Mouse (Mus musculus) forelimb bud, embryonic 11.5 days (tissue): ENCODE results near the gene Wdr95.

Experiments used
- DNase-seq: peaks from one replicate; pipeline ENCODE4 v3.0.0-alpha.2; 2012; ENCODE audit warnings: low read depth, low spot score

Wdr95 gene

DNA sequence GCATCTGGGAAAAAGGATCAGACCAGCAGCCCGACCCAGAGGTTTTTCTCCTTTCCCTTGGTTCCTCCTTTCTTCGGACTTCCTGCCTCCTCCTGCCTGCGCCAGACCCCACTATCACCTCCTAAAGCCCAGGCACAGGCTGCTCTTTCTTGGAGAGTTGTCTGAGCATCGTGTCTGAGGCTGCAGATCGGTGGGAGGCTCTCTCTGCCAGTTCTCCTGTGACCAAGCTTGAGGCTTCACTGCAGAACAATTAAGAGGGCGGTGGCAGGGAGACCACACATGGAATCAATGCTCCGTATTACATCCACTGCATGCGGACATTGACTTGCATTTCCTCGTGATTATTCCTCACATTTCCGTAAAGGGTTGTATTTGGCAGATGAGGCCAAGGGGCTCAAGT lies 49.0 kb downstream of the Wdr95 start:
- no peak for DNase-seq

DNA sequence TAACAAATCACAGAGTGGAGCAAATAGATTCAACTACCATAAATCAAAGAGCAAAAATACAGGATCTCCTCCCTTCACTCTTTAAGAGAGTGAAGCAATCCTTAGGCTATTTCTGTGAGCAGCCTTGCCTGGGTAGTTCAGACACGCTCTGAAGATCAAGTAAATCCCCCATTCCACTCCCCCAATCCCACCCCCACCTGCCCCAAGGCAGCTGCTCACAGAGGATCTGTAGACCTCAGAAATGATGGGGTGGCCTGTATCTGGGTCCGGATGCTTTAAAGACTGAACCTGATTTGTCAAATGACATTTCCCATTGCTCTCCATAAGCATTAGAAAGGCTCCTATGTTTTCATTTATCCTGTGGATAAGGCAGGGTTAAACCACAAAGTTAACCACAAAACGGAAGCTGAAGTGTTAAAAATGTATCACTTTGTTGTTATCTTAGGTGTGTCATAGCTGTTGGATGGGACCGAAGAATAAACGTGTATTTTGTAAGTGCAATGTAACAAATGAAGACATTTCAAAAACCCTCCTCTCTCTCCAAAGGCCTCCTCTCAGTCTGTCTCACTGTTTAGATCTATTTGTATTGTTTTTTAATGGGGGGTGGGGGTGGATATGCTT lies 54.3 kb downstream of the Wdr95 start:
- no peak for DNase-seq

DNA sequence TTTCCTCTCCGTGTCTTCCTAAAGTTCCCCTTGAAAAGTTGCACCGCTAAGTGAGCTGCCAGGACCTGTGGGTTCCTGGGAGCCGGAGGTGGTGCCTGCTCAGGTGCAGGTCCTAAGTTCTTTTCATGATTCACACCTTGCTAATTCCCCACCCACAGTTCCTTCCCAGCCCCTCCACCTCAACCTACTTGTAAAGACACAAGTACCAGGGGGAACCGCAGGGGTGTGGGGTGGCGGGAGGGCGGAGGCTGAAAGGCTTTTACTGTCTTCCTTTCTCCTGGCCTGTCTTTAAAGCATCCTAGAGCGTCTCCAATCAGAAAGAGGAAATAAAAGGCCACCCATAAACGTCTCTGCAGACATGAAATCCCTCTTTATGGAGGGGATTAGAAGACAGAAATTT lies 55.0 kb downstream of the Wdr95 start:
- no peak for DNase-seq

DNA sequence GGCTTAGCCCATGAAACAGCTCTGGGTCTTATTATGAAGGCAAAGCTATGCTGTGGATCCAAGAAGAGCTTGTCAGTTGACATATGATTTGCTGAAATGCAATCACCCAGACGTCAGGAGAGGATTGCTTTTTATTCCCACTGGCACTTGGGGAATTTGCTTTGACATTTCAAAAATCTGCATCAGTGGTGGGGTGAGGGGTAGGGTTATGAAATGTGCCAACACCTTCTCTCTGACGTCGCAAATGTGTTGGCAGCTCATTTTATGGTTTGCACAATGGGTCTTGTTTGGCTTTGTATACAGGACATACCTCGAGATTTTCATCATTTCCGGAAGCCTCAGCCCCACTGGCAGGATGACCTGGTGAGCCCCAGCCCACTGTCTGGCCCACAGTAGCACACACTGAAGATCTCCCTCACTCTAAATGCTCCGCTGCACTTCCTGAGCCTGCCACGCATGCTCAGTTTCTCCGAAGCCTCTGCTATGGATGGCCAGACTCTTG lies 55.7 kb downstream of the Wdr95 start:
- peak; percentile 31 for DNase-seq

DNA sequence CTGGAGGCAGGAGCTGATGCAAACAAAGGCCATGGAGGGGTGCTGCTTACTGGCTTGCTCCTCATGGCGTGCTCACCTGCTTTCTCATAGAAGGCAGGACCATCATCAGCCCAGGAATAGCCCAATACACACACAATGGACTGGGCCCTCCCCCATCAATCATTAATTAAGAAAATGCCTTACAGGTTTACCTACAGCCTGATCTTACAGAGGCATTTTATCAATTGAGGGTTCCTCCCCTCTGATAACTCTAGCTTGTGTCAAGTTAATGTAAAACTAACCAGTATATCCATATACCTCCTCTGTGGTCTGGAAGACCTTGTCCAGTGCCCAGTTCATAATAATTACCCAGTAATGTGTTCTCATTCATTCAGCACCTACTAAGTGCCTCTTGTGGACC lies 56.8 kb downstream of the Wdr95 start:
- DNase-seq: no peak

DNA sequence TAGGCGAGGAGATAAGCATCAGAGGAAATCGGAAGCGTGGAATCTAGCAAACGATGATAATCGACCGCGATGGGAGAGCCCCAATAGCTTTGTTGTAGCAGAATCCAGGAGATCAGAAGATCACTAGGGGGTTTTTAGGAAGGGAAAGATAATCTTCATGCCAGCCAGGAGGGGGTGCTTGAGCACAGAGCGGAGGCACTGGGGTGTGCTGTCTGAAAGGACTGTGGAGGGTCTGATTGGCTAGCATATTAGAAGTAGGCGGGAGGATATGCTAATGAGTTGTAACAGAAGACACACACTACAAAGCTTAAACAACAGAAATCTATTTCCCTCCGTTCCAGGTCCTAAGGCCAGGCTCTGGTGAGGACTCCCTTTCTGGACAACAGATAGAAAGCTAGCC lies 57.4 kb downstream of the Wdr95 start:
- DNase-seq: no peak

DNA sequence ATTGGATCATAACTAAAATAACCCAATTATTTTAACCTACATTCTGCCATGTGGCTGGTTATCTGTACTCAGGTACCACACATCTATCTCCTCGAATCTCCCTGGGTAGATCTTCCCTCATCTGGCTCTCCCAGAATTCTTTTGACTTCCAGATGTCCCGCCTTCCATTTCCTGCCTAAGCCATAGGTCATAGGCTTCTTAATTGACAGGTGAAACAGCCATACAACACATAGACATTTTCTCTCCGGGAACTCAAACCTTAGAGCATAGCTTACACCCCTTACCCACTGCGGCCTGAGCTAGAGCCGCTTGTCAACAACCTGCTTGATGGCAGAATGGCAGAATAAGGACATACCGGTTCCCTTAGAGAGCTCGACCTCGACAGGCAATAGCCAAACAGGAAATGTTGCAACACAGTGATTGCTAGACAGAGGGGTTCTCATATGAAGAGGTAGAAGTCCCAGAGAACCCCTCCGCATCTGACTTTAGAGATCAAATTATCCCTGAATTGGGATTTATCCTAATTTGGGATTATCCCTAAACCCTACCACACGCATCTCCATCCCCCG lies 58.9 kb downstream of the Wdr95 start:
- no peak for DNase-seq

DNA sequence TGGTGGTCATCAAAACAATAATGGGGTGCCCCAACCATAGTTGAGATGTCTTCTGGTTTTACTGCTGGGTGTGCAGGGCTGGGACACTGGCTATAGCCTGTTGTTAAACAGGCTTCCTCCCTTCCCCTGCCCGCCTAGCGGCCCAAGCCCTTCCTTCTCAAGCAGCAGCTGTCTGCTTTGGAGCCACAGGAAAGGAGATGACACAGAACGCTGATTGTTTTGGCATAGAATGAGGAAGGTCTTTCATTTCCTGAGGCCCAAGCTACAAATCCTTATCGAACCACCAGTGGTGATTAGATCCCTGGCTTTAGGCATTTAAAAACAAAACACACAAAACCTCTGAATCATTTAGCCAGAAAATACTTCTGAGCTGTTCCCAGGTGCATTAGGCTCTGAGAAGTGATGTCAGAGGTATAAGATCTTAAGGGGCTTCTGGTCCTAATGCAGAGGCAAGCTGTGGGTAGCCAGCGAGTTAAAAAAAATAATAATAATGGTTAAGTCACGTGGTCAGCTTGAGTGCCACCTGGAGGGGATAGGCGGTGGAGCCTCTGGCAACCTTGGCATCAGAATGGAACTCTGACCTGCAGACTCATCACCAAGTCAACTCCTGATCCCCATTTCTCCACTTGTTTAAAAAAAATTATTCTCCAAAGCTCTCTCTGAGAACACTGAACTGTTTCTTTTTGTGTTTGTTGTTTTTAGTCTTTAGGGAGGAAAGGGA lies 60.5 kb downstream of the Wdr95 start:
- no peak for DNase-seq

DNA sequence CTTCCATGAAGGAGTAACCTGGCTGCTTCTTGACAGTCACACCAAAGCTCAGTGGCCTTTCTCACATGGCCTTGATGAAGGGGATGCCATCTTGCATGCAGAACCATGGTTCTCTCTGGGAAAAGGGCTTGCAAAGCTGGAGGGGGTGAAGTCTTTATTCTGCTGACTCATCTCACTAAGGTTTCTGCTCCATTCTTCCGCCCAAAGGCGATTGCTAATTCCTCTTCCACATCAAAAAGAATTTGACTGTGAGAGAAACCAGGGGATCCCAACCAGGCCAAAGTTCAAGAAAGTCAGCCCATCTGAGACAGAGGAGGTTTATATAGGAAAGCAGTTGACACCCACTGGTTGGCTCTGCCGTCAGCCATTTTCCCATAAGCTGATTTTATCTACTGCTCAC lies 61.5 kb downstream of the Wdr95 start:
- DNase-seq: no peak

DNA sequence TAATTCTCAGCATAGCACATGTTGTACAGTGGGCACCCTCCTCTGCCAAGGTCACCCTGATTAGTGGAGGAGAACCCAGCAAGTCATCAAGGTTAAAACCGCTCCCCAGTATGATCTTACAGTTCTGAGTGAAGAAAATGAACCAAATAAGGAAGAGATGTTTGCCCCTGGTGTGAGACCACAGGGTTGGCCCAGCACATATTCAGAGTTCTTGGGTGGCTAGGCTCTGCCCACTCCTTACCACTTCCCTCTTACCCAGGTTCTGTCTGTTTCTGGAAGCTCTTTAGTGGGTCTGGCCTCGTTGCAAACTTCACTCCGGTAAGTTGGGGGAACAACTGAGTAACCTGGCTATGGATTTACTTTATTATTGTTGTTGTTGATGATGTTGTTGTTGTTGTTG lies 65.7 kb downstream of the Wdr95 start:
- DNase-seq: no peak

DNA sequence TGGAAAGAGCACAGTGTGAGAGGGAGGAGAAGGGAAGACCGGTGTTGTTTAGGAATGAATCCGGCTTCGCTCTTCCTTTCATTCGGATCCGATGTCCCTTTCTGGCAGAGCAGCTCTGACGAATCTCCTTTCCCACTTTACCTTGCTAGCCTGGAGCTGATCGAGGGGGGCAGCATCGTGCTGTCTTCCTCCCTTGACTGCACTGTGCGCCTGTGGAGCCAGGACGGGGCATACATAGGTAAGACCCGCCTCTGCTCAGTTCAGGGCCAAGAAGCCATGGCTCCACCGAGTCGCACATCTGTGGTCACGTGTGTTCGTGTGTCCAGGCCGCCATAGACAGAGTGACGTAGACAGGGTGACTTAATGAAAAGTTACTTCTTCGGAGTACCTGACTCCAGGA lies 68.9 kb downstream of the Wdr95 start:
- DNase-seq: no peak

DNA sequence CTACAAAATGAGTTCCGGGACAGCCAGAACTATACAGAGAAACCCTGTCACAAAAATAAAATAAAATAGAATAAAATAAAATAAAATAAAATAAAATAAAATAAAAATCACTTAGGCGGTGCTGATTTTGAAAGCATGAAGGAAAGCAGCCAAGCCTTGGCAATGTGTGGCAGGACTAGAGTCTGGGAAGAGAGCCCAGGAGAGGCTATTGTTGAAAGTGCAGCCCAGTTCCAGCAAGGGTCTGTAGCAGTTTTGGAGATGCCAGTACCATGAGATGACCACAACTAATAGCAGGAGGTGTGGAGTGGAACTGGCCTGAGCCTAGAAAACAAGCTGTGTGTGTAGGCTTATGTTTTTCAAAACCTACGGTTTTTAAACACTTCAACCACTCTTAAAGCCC lies 73.5 kb downstream of the Wdr95 start:
- no peak for DNase-seq

DNA sequence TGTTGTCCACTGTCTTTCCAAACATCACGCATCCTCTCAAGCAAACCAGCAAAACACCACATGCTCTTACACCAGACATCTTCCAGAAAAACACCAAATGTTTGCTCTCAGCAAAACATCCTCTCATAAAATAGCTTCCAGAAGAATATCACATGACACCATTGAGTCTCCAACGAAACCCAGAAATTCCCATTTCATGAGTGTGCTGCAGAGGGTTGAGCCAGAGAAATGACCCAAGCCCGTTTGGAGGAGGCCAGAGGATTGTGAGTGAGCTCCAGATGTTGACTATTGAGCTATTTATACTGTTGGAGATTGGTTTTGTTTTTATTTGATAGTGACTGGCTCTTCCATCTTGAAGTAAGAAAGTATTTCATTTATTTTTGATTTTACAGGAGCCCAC lies 74.8 kb downstream of the Wdr95 start:
- DNase-seq: no peak

DNA sequence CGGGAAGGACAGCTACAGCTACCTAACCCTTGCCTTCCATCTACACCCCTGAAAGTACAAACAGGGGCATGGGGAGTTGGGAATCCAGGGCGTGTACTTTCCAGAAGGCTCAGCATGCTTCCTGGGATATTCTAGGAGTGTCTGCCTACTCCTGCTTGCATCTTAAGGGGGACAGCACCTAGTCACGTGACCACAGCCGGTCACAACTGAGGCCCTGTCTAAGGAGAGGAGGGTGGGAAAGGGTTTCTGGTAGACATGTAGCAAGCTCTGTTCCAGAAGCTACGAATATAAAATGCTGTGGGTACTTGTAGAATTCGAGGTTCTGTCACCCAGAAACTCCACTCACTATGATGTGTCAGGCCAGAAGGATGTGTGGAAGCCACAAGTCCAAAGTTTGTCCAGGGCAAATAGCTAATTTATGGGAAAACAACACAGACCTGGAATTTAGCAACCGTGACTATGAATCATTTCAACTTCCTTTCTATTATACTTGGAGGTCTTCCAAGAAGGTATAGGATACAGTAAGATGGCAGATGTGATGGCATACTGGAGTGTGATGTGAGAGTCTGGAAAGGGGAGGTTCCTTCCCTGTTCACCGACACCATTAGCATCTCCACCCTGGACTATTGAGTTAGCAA lies 78.7 kb downstream of the Wdr95 start:
- no peak for DNase-seq

DNA sequence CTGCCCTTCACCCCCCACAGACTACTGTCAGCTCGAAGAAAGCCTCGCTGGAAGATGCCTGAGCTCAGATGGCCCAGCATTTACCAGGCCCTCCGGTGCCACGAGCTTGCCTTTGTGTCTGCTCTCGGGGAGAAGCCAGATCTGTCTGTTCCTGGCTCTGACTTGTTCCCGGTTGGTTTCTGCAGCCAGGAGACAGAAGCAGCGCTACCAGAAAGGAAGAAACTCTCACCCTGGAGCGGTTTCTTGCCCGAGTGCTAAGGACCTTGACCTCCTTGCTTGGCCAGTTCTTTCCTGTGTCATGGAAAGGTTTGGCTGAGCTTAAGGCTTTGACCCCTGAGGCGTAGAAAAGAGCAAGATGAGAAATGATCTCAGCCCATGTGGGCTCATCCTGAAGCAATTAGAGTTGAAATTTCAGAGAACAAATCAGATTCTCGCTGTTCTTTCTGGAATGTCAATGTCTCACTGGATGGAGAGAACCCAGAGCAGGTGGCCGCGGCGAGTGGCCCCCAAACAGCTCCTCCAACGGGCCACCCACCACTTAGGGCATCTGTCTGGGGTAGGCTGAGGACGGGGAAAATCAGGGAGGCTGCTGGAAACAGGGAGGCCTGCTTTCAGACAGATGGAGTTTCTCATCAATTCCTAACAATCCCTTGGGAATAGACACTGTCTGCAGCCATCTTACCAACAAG lies 83.1 kb downstream of the Wdr95 start:
- no peak for DNase-seq

DNA sequence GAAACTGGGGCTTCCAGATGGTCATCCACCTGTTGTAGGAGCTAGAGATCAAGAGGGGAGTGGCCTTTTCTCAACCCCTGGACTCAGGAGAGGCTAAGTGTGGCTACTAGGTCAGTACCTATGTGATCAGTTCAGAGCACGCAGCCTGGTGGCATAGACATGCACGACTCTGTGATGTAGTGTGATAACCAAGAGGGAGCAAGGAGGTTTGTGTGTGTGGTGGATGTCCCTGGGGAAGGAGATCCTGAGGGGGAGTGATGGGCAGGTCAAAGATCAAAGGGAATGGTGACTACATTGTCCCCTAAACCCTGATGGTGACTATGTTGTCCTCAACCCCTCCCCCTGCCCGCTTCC lies 83.7 kb downstream of the Wdr95 start:
- no peak for DNase-seq

DNA sequence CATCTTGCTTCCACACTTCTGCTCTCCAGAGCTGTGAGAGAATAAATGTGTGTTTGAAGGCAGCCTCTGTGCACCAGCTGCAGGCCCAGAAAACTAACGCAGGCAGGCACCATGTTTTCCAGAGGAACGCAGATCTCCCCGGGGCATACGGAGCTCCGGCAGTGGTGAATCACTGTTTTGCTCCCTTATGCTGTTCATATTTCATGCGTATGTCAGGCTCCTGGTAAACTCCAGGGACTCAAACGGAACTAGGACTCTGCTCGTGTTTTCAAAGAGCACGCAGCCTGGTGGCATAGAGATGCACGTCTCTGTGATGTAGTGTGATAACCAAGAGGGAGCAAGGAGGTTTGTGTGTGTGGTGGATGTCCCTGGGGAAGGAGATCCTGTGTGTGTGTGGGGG lies 84.3 kb downstream of the Wdr95 start:
- DNase-seq: no peak

DNA sequence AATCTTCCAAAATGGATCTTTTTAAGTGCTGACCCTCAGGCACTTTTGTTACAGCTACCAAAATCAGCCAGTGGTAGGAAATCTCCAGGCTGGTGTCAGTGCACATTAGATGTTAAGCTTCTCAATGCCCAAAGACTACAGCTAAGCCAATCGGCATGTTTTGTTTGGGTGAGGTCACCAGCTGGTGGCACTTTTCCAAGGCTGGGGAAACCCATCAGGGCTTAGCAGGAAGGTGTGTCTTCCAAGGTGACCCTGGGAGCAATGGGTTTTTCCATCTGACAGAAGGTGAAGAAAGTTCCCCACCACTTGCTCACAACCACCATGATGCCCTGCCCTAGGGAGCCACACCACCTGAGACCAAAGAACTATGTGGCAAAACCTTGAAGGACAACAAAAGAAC lies 87.7 kb downstream of the Wdr95 start:
- DNase-seq: no peak

DNA sequence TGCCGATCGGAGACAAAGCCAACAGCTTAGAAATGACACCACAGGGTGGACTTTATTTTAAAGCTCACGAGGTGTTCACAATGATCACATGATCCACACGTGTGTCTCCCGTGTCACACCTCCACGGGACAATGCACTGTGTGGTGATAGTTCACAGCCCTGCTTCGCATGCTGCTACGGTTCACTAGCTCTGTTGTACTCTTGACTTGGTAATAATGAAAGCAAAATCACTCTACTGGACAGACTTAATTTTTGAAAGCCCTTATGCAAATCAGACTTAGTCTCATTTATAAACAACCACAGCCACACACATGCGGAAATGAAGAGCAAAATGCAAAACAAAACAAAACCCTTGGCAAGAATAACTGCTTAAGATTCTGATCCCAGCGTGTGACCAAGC lies 88.3 kb downstream of the Wdr95 start:
- no peak for DNase-seq

DNA sequence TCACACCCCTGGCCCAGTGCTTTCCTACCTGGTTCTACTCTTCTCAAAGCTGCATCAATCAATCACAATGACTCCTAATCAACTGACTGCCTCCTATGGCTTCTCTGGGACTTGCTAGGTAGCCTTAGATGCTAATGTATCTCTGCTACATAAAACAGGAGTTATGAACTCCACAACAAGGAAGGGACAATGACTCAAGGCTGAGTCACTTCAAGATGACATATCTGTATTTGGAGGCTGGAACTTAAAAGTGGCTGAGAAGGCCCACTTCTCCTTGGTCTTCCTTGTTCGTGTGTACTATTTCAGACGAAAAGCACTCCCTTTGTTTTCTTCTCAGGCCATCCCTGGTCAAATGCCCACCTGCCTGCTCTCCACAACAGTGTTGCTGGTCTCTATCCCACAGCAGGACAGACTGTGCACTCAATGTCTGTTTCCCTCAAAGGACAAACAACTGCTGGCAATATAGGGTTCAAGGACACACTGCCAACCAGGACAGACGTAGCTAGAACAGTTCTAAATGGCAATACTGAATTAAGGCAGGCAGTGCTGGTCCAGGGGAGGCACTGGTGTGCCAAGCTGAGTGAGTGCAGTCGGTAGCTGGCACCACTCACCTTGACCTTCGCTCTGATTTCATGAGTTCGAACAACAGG lies 89.4 kb downstream of the Wdr95 start:
- no peak for DNase-seq

DNA sequence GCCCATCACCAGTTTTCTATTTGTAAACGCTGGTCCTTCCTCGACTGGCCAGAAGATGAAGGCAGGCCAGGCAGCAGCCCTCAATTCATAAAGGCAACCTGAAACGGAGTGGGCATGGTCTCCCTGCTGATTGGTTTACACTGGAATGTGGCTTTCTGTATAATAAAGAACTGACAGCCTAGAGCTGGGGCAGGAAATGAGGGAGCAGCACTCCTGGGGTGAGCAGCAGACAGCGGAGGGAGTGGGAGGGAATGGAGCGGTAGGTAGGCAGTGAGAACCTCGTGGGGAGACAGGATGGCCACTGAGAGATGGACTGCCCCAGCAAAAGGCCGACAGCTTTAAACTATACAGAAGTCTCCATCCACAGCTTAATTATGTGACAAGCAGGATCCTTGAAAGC lies 93.7 kb downstream of the Wdr95 start:
- no peak for DNase-seq

DNA sequence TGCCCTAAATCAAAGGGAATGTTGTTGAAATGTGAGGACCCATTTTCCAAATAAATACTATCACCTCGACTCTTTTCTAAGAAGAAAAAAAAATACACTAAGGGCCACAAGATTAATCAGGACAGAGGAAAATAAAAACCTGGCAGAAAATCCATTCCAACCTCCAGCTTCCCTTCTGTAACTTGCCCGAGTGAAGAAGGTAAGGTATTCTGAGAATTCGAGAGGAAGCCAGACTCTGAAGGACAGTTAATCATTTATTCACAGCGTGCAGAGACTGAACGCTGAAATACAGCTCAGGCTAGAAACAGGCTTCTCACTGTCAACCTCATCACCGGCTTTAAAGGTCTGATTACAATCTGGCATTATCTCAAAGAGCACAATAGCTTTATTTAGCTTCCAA lies 94.2 kb downstream of the Wdr95 start:
- no peak for DNase-seq
